Mouse (Mus musculus): Measurements from ENCODE around the gene Grm4. TPM values are rescaled to one million over a fixed set of nuclear protein-coding genes. Genes with fewer than 3 reads are reported as not detected.

Gene Grm4
- polyA plus RNA-seq, 1 experiment = not detected

GRCm38 (mm10) chr17:27432145-27432650, 89.0 kb downstream of the Grm4 start:
- H3K4me3 ChIP-seq = no peak overlapping the region
- no peaks in the 10 kb centered on the region for H3K36me3 ChIP-seq (ENCODE audit: control insufficient read depth, insufficient read depth)
- no peak overlapping the region for H3K4me2 ChIP-seq (ENCODE audit: low read depth)
- no peak for TF ChIP-seq POLR2AphosphoS2 (IDR thresholded peaks at IDR 0.05; ENCODE audit: insufficient read length, low read depth)
- TF ChIP-seq TCF12 (IDR thresholded peaks at IDR 0.05; ENCODE audit: insufficient read depth, poor library complexity, severe bottlenecking) = no peak
- TF ChIP-seq POLR2A (IDR thresholded peaks at IDR 0.05; ENCODE audit: insufficient read length, low read depth) = no peak
- TF ChIP-seq MYOG (IDR thresholded peaks at IDR 0.05; ENCODE audit: control insufficient read depth in 1 of 3, insufficient read depth in 1 of 3, insufficient read length in 2 of 3, low read depth in 2 of 3) = no peak
- no peak for TF ChIP-seq E2F4 (IDR thresholded peaks at IDR 0.05; ENCODE audit: insufficient read depth)
- no peak for TF ChIP-seq MAX (IDR thresholded peaks at IDR 0.05; ENCODE audit: low read depth)
- TF ChIP-seq SRF (IDR thresholded peaks at IDR 0.05; ENCODE audit: control insufficient read depth, insufficient read length, low read depth) = no peak
- no peak for TF ChIP-seq MYOD1 (IDR thresholded peaks at IDR 0.05; ENCODE audit: control insufficient read depth in 1 of 3, insufficient read length in 2 of 3, low read depth in 2 of 3)
- TF ChIP-seq REST (IDR thresholded peaks at IDR 0.05; ENCODE audit: insufficient read depth, insufficient read length) = no peak
- TF ChIP-seq CEBPB (IDR thresholded peaks at IDR 0.05; ENCODE audit: insufficient read depth, poor library complexity, severe bottlenecking) = no peak
- H3ac ChIP-seq (ENCODE audit: control insufficient read depth, insufficient read length) = no peak overlapping the region
- peaks cover 69% of the 10 kb centered on the region for H3K27me3 ChIP-seq (ENCODE audit: control insufficient read depth, insufficient read depth, insufficient read length)
- no peaks in the 10 kb centered on the region for H3K79me2 ChIP-seq (ENCODE audit: control insufficient read depth, insufficient read depth)

- H3K27me3 ChIP-seq (ENCODE audit: control insufficient read depth, insufficient read depth, insufficient read length) = peaks cover 65% of the 10 kb centered on the region
- H3K36me3 ChIP-seq (ENCODE audit: control insufficient read depth, insufficient read depth) = no peaks in the 10 kb centered on the region
- H3ac ChIP-seq (ENCODE audit: control insufficient read depth, insufficient read length) = no peak overlapping the region
- TF ChIP-seq USF1 (IDR thresholded peaks at IDR 0.05; ENCODE audit: low read depth) (no peak), CEBPB (IDR thresholded peaks at IDR 0.05; ENCODE audit: insufficient read depth, poor library complexity, severe bottlenecking) (no peak), POLR2AphosphoS2 (IDR thresholded peaks at IDR 0.05; ENCODE audit: insufficient read length, low read depth) (no peak), REST (IDR thresholded peaks at IDR 0.05; ENCODE audit: insufficient read depth, insufficient read length) (no peak), SRF (IDR thresholded peaks at IDR 0.05; ENCODE audit: control insufficient read depth, insufficient read length, low read depth) (no peak), MYOD1 (IDR thresholded peaks at IDR 0.05; ENCODE audit: control insufficient read depth in 1 of 3, insufficient read length in 2 of 3, low read depth in 2 of 3) (no peak), E2F4 (IDR thresholded peaks at IDR 0.05; ENCODE audit: insufficient read depth) (no peak), MAX (IDR thresholded peaks at IDR 0.05; ENCODE audit: low read depth) (no peak), TCF12 (IDR thresholded peaks at IDR 0.05; ENCODE audit: insufficient read depth, poor library complexity, severe bottlenecking) (no peak), MYOG (IDR thresholded peaks at IDR 0.05; ENCODE audit: control insufficient read depth in 1 of 3, insufficient read depth in 1 of 3, insufficient read length in 2 of 3, low read depth in 2 of 3) (no peak)
- H3K4me3 ChIP-seq = no peak overlapping the region
- no peaks in the 10 kb centered on the region for H3K79me2 ChIP-seq (ENCODE audit: control insufficient read depth, insufficient read depth)
- no peak overlapping the region for H3K4me2 ChIP-seq (ENCODE audit: low read depth)
These were observed 90.0 kb downstream of the Grm4 start for GRCm38 (mm10) chr17:27431049-27431839.

GRCm38 (mm10) chr17:27429757-27430156, 91.4 kb downstream of the Grm4 start:
- Histone ChIP-seq H3K27me3 (ENCODE audit: control insufficient read depth, insufficient read depth, insufficient read length) (peaks cover 63% of the 10 kb centered on the region), H3ac (ENCODE audit: control insufficient read depth, insufficient read length) (no peak overlapping the region), H3K4me2 (ENCODE audit: low read depth) (no peak overlapping the region), H3K79me2 (ENCODE audit: control insufficient read depth, insufficient read depth) (no peaks in the 10 kb centered on the region), H3K36me3 (ENCODE audit: control insufficient read depth, insufficient read depth) (no peaks in the 10 kb centered on the region), H3K4me3 (no peak overlapping the region)
- TF ChIP-seq MAX (IDR thresholded peaks at IDR 0.05; ENCODE audit: low read depth) = no peak
- no peak for TF ChIP-seq MYOD1 (IDR thresholded peaks at IDR 0.05; ENCODE audit: control insufficient read depth in 1 of 3, insufficient read length in 2 of 3, low read depth in 2 of 3)
- TF ChIP-seq USF1 (IDR thresholded peaks at IDR 0.05; ENCODE audit: low read depth) = no peak
- TF ChIP-seq CEBPB (IDR thresholded peaks at IDR 0.05; ENCODE audit: insufficient read depth, poor library complexity, severe bottlenecking) = no peak
- TF ChIP-seq REST (IDR thresholded peaks at IDR 0.05; ENCODE audit: insufficient read depth, insufficient read length) = no peak
- TF ChIP-seq SRF (IDR thresholded peaks at IDR 0.05; ENCODE audit: control insufficient read depth, insufficient read length, low read depth) = no peak
- no peak for TF ChIP-seq E2F4 (IDR thresholded peaks at IDR 0.05; ENCODE audit: insufficient read depth)
- TF ChIP-seq POLR2A (IDR thresholded peaks at IDR 0.05; ENCODE audit: insufficient read length, low read depth) = no peak
- no peak for TF ChIP-seq TCF12 (IDR thresholded peaks at IDR 0.05; ENCODE audit: insufficient read depth, poor library complexity, severe bottlenecking)
- TF ChIP-seq POLR2AphosphoS2 (IDR thresholded peaks at IDR 0.05; ENCODE audit: insufficient read length, low read depth) = no peak
- no peak for TF ChIP-seq MYOG (IDR thresholded peaks at IDR 0.05; ENCODE audit: control insufficient read depth in 1 of 3, insufficient read depth in 1 of 3, insufficient read length in 2 of 3, low read depth in 2 of 3)
- no peak for TF ChIP-seq TCF3 (IDR thresholded peaks at IDR 0.05; ENCODE audit: insufficient read length, low read depth)

GRCm38 (mm10) chr17:27425016-27425415, 96.2 kb downstream of the Grm4 start:
- H3K27me3 ChIP-seq (ENCODE audit: control insufficient read depth, insufficient read depth, insufficient read length) = peaks cover 61% of the 10 kb centered on the region

More at GRCm38 (mm10) chr17:27425016-27425415, 96.2 kb downstream of the Grm4 start:
- TF ChIP-seq REST (IDR thresholded peaks at IDR 0.05; ENCODE audit: insufficient read depth, insufficient read length) (no peak), POLR2AphosphoS2 (IDR thresholded peaks at IDR 0.05; ENCODE audit: insufficient read length, low read depth) (no peak), USF1 (IDR thresholded peaks at IDR 0.05; ENCODE audit: low read depth) (no peak), CEBPB (IDR thresholded peaks at IDR 0.05; ENCODE audit: insufficient read depth, poor library complexity, severe bottlenecking) (no peak), TCF12 (IDR thresholded peaks at IDR 0.05; ENCODE audit: insufficient read depth, poor library complexity, severe bottlenecking) (no peak), E2F4 (IDR thresholded peaks at IDR 0.05; ENCODE audit: insufficient read depth) (no peak), POLR2A (IDR thresholded peaks at IDR 0.05; ENCODE audit: insufficient read length, low read depth) (no peak), SRF (IDR thresholded peaks at IDR 0.05; ENCODE audit: control insufficient read depth, insufficient read length, low read depth) (no peak), MYOD1 (IDR thresholded peaks at IDR 0.05; ENCODE audit: control insufficient read depth in 1 of 3, insufficient read length in 2 of 3, low read depth in 2 of 3) (no peak), MYOG (IDR thresholded peaks at IDR 0.05; ENCODE audit: control insufficient read depth in 1 of 3, insufficient read depth in 1 of 3, insufficient read length in 2 of 3, low read depth in 2 of 3) (no peak), TCF3 (IDR thresholded peaks at IDR 0.05; ENCODE audit: insufficient read length, low read depth) (no peak), MAX (IDR thresholded peaks at IDR 0.05; ENCODE audit: low read depth) (no peak)
- no peaks in the 10 kb centered on the region for H3K36me3 ChIP-seq (ENCODE audit: control insufficient read depth, insufficient read depth)
- no peak overlapping the region for H3ac ChIP-seq (ENCODE audit: control insufficient read depth, insufficient read length)
- H3K4me2 ChIP-seq (ENCODE audit: low read depth) = no peak overlapping the region
- H3K79me2 ChIP-seq (ENCODE audit: control insufficient read depth, insufficient read depth) = no peaks in the 10 kb centered on the region
- no peak overlapping the region for H3K4me3 ChIP-seq

Measured in myocyte (in vitro differentiated cells).